Mouse (Mus musculus): Measurements from ENCODE around the gene Gm13723. TPM values are rescaled to one million over a fixed set of nuclear protein-coding genes. Genes with fewer than 3 reads are reported as not detected.

The Gm13723 gene
- total RNA-seq (2021) = not detected

- DNase-seq (ENCODE audit: low spot score in 2 of 2) = no peak
- intact Hi-C loops (cut with DNase I) = no loop called here
These were observed at the start of gene Gm13723 for GRCm38 (mm10) chr2:86874702-86875101. Gm13723 (minus strand) TSS chr2:86874802.

- intact Hi-C loops (cut with DNase I) = no loop called here
- DNase-seq (ENCODE audit: low spot score in 2 of 2) = peak in 1 of 2 experiments; percentile 55
These were observed 31.0 kb upstream of the Gm13723 start for GRCm38 (mm10) chr2:86905647-86906046.

- intact Hi-C loops (cut with DNase I) = no loop called here
- DNase-seq (ENCODE audit: low spot score in 2 of 2) = no peak
These were observed 17.5 kb upstream of the Gm13723 start, which contains the start of gene Olfr1097 for GRCm38 (mm10) chr2:86892116-86892515. Olfr1097 (minus strand) TSS chr2:86892216.

- intact Hi-C loops (cut with DNase I) = no loop called here
- no peak for DNase-seq (ENCODE audit: low spot score in 2 of 2)
These were observed 23.0 kb downstream of the Gm13723 start, which contains the start of gene Olfr1095 for GRCm38 (mm10) chr2:86851596-86851995. Olfr1095 (minus strand) TSS chr2:86851696.

- intact Hi-C loops (cut with DNase I) = no loop called here
- DNase-seq (ENCODE audit: low spot score in 2 of 2) = no peak
These were observed 50.2 kb downstream of the Gm13723 start, which contains the start of gene Olfr1094 for GRCm38 (mm10) chr2:86824363-86824762. Olfr1094 (plus strand) TSS chr2:86824663.

Other genes starting within 250 kb of the Gm13723 start
- gene Olfr1084, start 235.1 kb downstream of the Gm13723 start, total RNA-seq (2021) = not detected
- gene Olfr1085, start 212.8 kb downstream of the Gm13723 start, total RNA-seq (2021) = not detected
- gene Olfr1086, start 194.7 kb downstream of the Gm13723 start, total RNA-seq (2021) = not detected
- gene Olfr1087, start 176.4 kb downstream of the Gm13723 start, total RNA-seq (2021) = not detected
- not detected for gene Olfr1089, start 141.1 kb downstream of the Gm13723 start, total RNA-seq (2021)
- not detected for gene Olfr1090, start 115.8 kb downstream of the Gm13723 start, total RNA-seq (2021)
- gene Olfr1093, start 92.3 kb downstream of the Gm13723 start, total RNA-seq (2021) = not detected
- gene Olfr141, start 64.8 kb downstream of the Gm13723 start, total RNA-seq (2021) = not detected
- not detected for gene Olfr1094, start 50.1 kb downstream of the Gm13723 start, total RNA-seq (2021)
- gene Olfr1095, start 23.1 kb downstream of the Gm13723 start, total RNA-seq (2021) = not detected
- not detected for gene Olfr1097, start 17.4 kb upstream of the Gm13723 start, total RNA-seq (2021)
- gene Olfr1098, start 49.7 kb upstream of the Gm13723 start, total RNA-seq (2021) = not detected
- not detected for gene Olfr1099, start 85.9 kb upstream of the Gm13723 start, total RNA-seq (2021)
- not detected for gene Olfr1100, start 105.2 kb upstream of the Gm13723 start, total RNA-seq (2021)
- not detected for gene Olfr1101, start 116.4 kb upstream of the Gm13723 start, total RNA-seq (2021)
- not detected for gene Olfr1102, start 123.6 kb upstream of the Gm13723 start, total RNA-seq (2021)
- not detected for gene Olfr1104, start 152.3 kb upstream of the Gm13723 start, total RNA-seq (2021)
- not detected for gene Olfr1105, start 161.7 kb upstream of the Gm13723 start, total RNA-seq (2021)
- not detected for gene Olfr1106, start 177.5 kb upstream of the Gm13723 start, total RNA-seq (2021)
- not detected for gene Olfr1107, start 201.0 kb upstream of the Gm13723 start, total RNA-seq (2021)
- gene Olfr1109, start 221.2 kb upstream of the Gm13723 start, total RNA-seq (2021) = not detected
- gene Olfr259, start 239.8 kb upstream of the Gm13723 start, total RNA-seq (2021) = not detected